Mouse (Mus musculus): Measurements from ENCODE around the gene Dnmbp. TPM values are rescaled to one million over a fixed set of nuclear protein-coding genes. Genes with fewer than 3 reads are reported as not detected.
A peak's percentile ranks its signal among the peaks of the same experiment; 100 is the strongest.

Gene Dnmbp
- polyA plus RNA-seq (2012; rRNA removed): 12.7 and 13.0 TPM in 2 replicates

DNA sequence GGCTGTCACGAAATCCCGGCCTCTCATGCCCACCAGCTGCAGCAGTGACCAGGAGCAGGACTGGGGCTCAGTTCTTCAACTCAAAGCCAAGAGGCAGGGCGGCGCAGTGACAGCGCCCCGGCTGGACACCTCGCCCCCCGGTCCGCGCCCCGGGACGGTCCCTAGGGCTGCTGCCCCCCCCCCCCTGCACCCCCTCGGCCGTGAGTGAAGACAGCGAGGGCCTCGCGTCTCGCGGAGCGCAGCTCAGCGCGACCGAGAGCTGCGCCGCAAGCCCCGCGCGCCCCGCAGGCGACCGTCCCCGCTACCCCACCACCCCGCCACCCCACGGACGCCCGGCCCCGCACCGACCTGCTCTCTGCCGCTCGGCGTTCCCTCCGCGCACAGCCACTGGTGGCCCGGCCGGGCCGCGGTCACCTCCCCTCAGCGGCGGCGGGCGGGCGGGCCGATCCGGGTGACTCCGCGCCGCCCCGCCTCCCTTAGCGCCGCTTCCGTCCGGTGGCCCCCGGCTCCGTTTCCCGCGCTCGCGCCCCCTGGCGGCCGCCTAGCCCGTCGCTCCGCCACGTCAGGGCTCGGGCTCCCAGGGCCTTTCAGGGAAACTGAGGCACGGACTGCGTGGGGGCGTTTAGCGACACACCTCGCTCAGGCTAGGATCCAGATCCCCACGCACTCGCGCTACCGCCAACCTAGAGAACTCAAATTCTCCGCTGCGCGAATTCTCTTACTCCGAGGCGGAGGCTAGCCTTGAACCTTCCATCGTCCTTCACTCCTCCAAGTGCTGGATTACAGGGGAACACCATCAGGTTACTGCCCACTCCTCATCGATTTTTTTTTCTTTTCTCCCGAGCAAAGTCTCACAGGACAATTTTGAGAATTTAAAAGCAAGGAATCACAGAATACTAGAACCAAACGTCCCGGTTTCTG, at the start of gene Dnmbp:
Gene Dnmbp, minus strand, starts transcription at position 423 of the 921 bp plus-strand sequence.
- H3K4me3 ChIP-seq (ENCODE audit: control insufficient read depth, insufficient read depth, low read length): peak within 1 kb of the TSS; percentile 56
- H3K4me1 ChIP-seq (replicated peaks; ENCODE audit: control insufficient read depth, insufficient read depth, low read length): peaks cover 12% of the 10 kb centered on the region
- peak; percentile 82 for DNase-seq
- TF ChIP-seq CTCF (IDR thresholded peaks at IDR 0.05; ENCODE audit: borderline replicate concordance, control insufficient read depth, extremely low read depth, insufficient read depth, low read length, poor library complexity) (peak; percentile 98), POLR2A (IDR thresholded peaks at IDR 0.05; ENCODE audit: control insufficient read depth, extremely low read depth, insufficient read depth, low read length, poor library complexity) (0 out of 2 replicates have a peak, but pooled peaks have one; percentile 26)
- H3K36me3 ChIP-seq (ENCODE audit: control insufficient read depth, insufficient read depth, low read length): no peaks in the 10 kb centered on the region
- H3K27me3 ChIP-seq (ENCODE audit: control insufficient read depth, insufficient read depth, low read length): no peaks in the 10 kb centered on the region
- H3K27ac ChIP-seq (ENCODE audit: control insufficient read depth, insufficient read depth, low read length): no peak within 1 kb of the TSS
- 5% methylated on average over 82 of the region's 94 CpGs for WGBS

GRCm38 (mm10) chr19:43986069-43986794, 46.2 kb upstream of the Dnmbp start, which contains the start of gene Cpn1:
TSS of gene Cpn1 (minus strand) at chr19:43986556.
- 38% methylated on average over 30 of the region's 30 CpGs for WGBS
- TF ChIP-seq CTCF (IDR thresholded peaks at IDR 0.05; ENCODE audit: borderline replicate concordance, control insufficient read depth, extremely low read depth, insufficient read depth, low read length, poor library complexity) (no peak), POLR2A (IDR thresholded peaks at IDR 0.05; ENCODE audit: control insufficient read depth, extremely low read depth, insufficient read depth, low read length, poor library complexity) (no peak)
- Histone ChIP-seq H3K4me1 (replicated peaks; ENCODE audit: control insufficient read depth, insufficient read depth, low read length) (no peaks in the 10 kb centered on the region), H3K36me3 (ENCODE audit: control insufficient read depth, insufficient read depth, low read length) (no peaks in the 10 kb centered on the region), H3K27ac (ENCODE audit: control insufficient read depth, insufficient read depth, low read length) (no peak within 1 kb of the TSS), H3K4me3 (ENCODE audit: control insufficient read depth, insufficient read depth, low read length) (no peak within 1 kb of the TSS), H3K27me3 (ENCODE audit: control insufficient read depth, insufficient read depth, low read length) (no peaks in the 10 kb centered on the region)
- no peak for DNase-seq

DNA sequence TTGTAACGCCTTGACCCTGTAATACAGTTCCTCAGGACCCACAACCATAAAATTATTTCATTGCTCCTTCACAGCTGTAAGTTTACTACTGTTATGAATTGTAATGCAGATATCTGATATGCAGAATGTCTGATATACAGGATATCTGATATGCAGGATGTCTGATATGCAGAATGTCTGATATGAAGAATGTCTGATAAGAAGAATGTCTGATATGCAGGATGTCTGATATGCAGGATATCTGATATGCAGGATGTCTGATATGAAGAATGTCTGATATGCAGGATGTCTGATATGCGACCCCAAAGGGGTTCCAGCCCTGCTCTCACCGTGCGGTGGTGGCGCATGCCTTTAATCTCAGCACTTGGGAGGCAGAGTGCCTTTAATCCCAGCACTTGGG, 42.0 kb upstream of the Dnmbp start:
- Histone ChIP-seq H3K27ac (ENCODE audit: control insufficient read depth, insufficient read depth, low read length) (no peak overlapping the region), H3K4me3 (ENCODE audit: control insufficient read depth, insufficient read depth, low read length) (no peak overlapping the region), H3K27me3 (ENCODE audit: control insufficient read depth, insufficient read depth, low read length) (no peaks in the 10 kb centered on the region), H3K36me3 (ENCODE audit: control insufficient read depth, insufficient read depth, low read length) (no peaks in the 10 kb centered on the region), H3K4me1 (replicated peaks; ENCODE audit: control insufficient read depth, insufficient read depth, low read length) (no peaks in the 10 kb centered on the region)
- no peak for TF ChIP-seq CTCF (IDR thresholded peaks at IDR 0.05; ENCODE audit: borderline replicate concordance, control insufficient read depth, extremely low read depth, insufficient read depth, low read length, poor library complexity)
- TF ChIP-seq POLR2A (IDR thresholded peaks at IDR 0.05; ENCODE audit: control insufficient read depth, extremely low read depth, insufficient read depth, low read length, poor library complexity): no peak
- no peak for DNase-seq
- 82% methylated on average over 5 of the region's 5 CpGs for whole genome bisulfite sequencing

DNA sequence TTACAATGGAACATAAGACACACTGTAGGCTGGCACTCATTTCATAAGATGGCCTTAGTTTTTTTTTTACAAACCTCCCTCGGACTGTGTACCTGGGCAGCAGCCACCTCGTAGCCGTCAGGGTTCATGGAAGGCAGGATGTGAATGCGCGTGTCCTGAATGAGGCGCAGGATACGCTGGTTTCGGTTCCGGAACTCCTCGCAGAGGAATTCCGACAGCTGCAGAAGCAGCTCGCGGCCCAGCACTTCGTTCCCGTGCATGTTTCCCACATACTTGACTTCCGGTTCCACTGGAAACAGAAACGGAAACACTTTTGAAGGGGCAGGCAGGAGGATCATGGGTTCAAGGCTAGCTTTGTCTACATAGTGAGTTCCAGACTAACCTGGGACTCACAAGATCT, 40.7 kb upstream of the Dnmbp start:
- DNase-seq: no peak
- H3K36me3 ChIP-seq (ENCODE audit: control insufficient read depth, insufficient read depth, low read length): no peaks in the 10 kb centered on the region
- H3K4me1 ChIP-seq (replicated peaks; ENCODE audit: control insufficient read depth, insufficient read depth, low read length): no peaks in the 10 kb centered on the region
- H3K27me3 ChIP-seq (ENCODE audit: control insufficient read depth, insufficient read depth, low read length): no peaks in the 10 kb centered on the region
- WGBS: 92% methylated on average over 17 of the region's 17 CpGs
- H3K27ac ChIP-seq (ENCODE audit: control insufficient read depth, insufficient read depth, low read length): no peak overlapping the region
- no peak overlapping the region for H3K4me3 ChIP-seq (ENCODE audit: control insufficient read depth, insufficient read depth, low read length)
- TF ChIP-seq CTCF (IDR thresholded peaks at IDR 0.05; ENCODE audit: borderline replicate concordance, control insufficient read depth, extremely low read depth, insufficient read depth, low read length, poor library complexity) (no peak), POLR2A (IDR thresholded peaks at IDR 0.05; ENCODE audit: control insufficient read depth, extremely low read depth, insufficient read depth, low read length, poor library complexity) (no peak)

DNA sequence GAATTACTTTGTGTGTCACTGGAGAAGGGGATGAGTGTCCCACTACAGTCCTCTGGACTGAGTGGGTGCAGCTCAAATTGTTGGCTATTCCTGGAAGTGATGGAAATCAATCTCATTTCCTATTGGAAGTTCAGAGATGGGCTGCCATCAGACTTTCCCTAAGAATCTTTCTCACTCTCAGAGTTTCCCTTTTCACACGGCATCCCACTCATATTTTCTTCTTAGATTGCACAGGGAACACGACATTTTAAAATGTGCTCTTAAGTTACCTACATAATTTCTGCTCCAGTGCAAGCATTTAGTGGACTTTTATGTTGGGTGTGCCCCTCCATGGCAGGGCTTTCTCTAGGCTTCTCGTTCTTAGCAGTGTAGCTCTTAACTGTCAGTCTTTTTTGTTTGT, 37.8 kb upstream of the Dnmbp start:
- no peak for DNase-seq
- no peak overlapping the region for H3K4me3 ChIP-seq (ENCODE audit: control insufficient read depth, insufficient read depth, low read length)
- H3K36me3 ChIP-seq (ENCODE audit: control insufficient read depth, insufficient read depth, low read length): no peaks in the 10 kb centered on the region
- H3K4me1 ChIP-seq (replicated peaks; ENCODE audit: control insufficient read depth, insufficient read depth, low read length): no peaks in the 10 kb centered on the region
- H3K27me3 ChIP-seq (ENCODE audit: control insufficient read depth, insufficient read depth, low read length): no peaks in the 10 kb centered on the region
- 84% methylated on average over 3 of the region's 3 CpGs for WGBS
- no peak overlapping the region for H3K27ac ChIP-seq (ENCODE audit: control insufficient read depth, insufficient read depth, low read length)
- TF ChIP-seq POLR2A (IDR thresholded peaks at IDR 0.05; ENCODE audit: control insufficient read depth, extremely low read depth, insufficient read depth, low read length, poor library complexity) (no peak), CTCF (IDR thresholded peaks at IDR 0.05; ENCODE audit: borderline replicate concordance, control insufficient read depth, extremely low read depth, insufficient read depth, low read length, poor library complexity) (no peak)

- no peak for DNase-seq
These were observed 36.7 kb upstream of the Dnmbp start for GRCm38 (mm10) chr19:43976661-43977060.

More at GRCm38 (mm10) chr19:43976661-43977060, 36.7 kb upstream of the Dnmbp start:
- Histone ChIP-seq H3K36me3 (ENCODE audit: control insufficient read depth, insufficient read depth, low read length) (no peaks in the 10 kb centered on the region), H3K4me1 (replicated peaks; ENCODE audit: control insufficient read depth, insufficient read depth, low read length) (no peaks in the 10 kb centered on the region), H3K4me3 (ENCODE audit: control insufficient read depth, insufficient read depth, low read length) (no peak overlapping the region), H3K27ac (ENCODE audit: control insufficient read depth, insufficient read depth, low read length) (no peak overlapping the region), H3K27me3 (ENCODE audit: control insufficient read depth, insufficient read depth, low read length) (no peaks in the 10 kb centered on the region)
- 91% methylated on average over 6 of the region's 6 CpGs for whole genome bisulfite sequencing
- TF ChIP-seq POLR2A (IDR thresholded peaks at IDR 0.05; ENCODE audit: control insufficient read depth, extremely low read depth, insufficient read depth, low read length, poor library complexity) (no peak), CTCF (IDR thresholded peaks at IDR 0.05; ENCODE audit: borderline replicate concordance, control insufficient read depth, extremely low read depth, insufficient read depth, low read length, poor library complexity) (no peak)

Data from thymus, adult 2 months (tissue).